Mouse (Mus musculus): ENCODE results near the gene Mettl3. TPM values are rescaled to one million over a fixed set of nuclear protein-coding genes. Genes with fewer than 3 reads are reported as not detected.
"Not testable (repeated sequence)": the region's sequence is repeated elsewhere in the genome, so short reads cannot be mapped to it uniquely, and the experiment has no call there.

The Mettl3 gene
- polyA plus RNA-seq, 1 experiment from 2014 or later, result 16.8 TPM

DNA sequence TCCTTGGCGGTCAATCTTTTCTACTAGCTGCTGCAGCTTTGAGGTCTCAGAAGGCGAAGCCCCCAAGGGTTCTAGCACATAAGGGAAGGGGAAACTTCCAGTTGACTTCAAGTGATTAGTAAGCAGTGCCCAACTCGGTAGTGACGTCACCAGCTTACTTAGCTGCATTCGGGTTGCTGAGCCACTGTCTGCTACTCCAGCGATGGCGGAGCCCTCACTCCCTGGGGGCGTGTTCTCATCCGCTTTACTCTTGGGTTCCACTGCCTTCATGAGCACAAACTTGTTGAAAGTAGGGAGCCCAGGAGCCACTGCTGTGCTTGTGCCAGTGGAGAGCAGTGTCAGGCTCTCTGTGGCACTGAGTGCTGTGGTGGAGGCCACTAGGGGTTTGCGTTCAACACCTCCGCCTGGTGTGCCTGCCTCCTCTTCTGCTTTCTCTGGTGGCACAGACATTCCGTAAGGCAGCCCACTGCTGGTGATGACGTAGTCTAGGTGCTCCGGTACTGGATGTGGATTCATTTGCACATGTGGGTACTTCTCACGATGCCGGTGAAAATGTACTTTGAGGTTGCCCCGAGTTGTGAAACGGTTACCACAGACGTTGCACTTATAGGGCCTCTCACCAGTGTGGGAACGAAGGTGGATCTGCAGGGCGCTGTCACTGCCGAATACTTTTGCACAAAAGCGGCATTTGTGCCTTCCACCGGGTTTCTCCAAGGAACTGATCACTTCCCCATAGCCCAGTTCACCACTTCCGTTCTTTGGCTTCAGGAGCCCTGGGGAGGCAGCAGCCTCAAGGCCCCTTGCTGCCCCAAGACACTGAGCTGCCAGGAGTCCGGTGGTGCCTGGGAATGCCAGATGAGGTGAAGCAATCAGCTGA lies 9.2 kb upstream of the Mettl3 start:
- no peaks in the 10 kb centered on the region for H3K36me3 ChIP-seq (ENCODE audit: inconsistent target)
- H3K4me3 ChIP-seq (ENCODE audit: inconsistent target), result no peak overlapping the region
- WGBS (ENCODE audit: missing documents), result 48% methylated on average over 26 of the region's 26 CpGs
- no peaks in the 10 kb centered on the region for H3K79me2 ChIP-seq (ENCODE audit: inconsistent target)
- no peak overlapping the region for H3K27ac ChIP-seq

DNA sequence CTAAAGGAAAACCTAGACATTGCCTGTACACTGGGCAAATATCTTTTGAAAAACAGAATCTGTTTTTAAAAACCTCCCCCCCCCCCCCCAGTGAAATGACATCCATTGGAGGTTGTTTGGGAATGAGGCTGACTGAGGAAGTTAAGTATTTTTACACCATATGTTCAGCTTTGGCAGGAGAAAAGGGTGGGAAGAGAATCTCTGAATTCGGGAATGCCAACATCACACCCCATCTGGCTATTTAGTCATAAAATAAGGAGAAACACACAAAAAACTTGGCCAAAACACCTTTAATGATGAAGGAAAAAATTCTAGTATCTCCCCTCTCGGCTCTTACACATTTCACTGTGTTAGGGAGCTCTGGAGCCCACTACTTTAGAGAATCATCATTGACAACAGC lies 6.0 kb upstream of the Mettl3 start:
- no peak overlapping the region for H3K27ac ChIP-seq
- WGBS (ENCODE audit: missing documents), result 100% methylated on average over 2 of the region's 2 CpGs
- H3K79me2 ChIP-seq (ENCODE audit: inconsistent target), result no peaks in the 10 kb centered on the region
- no peak overlapping the region for H3K4me3 ChIP-seq (ENCODE audit: inconsistent target)
- no peaks in the 10 kb centered on the region for H3K36me3 ChIP-seq (ENCODE audit: inconsistent target)

GRCm38 (mm10) chr14:52310343-52310742 lies 5.4 kb upstream of the Mettl3 start:
- not testable (repeated sequence) for H3K4me3 ChIP-seq (ENCODE audit: inconsistent target); H3K79me2 ChIP-seq (ENCODE audit: inconsistent target); H3K27ac ChIP-seq; H3K36me3 ChIP-seq (ENCODE audit: inconsistent target)
- 100% methylated on average over 6 of the region's 6 CpGs for WGBS (ENCODE audit: missing documents)

GRCm38 (mm10) chr14:52306100-52306499 lies 1.2 kb upstream of the Mettl3 start:
- Histone ChIP-seq H3K79me2 (ENCODE audit: inconsistent target) (peaks cover 34% of the 10 kb centered on the region), H3K27ac (no peak overlapping the region), H3K4me3 (ENCODE audit: inconsistent target) (no peak overlapping the region), H3K36me3 (ENCODE audit: inconsistent target) (no peaks in the 10 kb centered on the region)
- 88% methylated on average over 2 of the region's 2 CpGs for WGBS (ENCODE audit: missing documents)

DNA sequence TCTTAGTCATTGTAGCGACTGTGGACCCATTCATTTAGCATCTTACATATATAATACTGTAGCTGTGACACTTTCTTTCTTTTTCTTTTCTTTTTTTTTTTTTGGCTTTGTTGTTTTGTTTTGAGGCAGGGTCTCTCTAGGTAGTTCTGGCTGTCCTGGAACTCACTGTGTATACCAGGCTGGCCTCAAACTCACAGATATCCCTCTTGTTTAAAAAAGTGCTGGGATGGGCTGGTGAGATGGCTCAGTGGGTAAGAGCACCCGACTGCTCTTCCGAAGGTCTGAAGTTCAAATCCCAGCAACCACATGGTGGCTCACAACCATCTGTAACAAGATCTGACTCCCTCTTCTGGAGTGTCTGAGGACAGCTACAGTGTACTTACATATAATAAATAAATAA lies 1.4 kb downstream of the Mettl3 start:
- Histone ChIP-seq H3K79me2 (ENCODE audit: inconsistent target) (peaks cover 37% of the 10 kb centered on the region), H3K36me3 (ENCODE audit: inconsistent target) (peaks cover 18% of the 10 kb centered on the region; the same call in 1 of the 2 replicates)
- H3K27ac ChIP-seq; H3K4me3 ChIP-seq (ENCODE audit: inconsistent target): not testable (repeated sequence)
- no CpG with 5 or more reads among the region's 3 CpGs for WGBS (ENCODE audit: missing documents)

GRCm38 (mm10) chr14:52295558-52296264 lies 9.2 kb downstream of the Mettl3 start:
- H3K27ac ChIP-seq, result no peak overlapping the region
- H3K79me2 ChIP-seq (ENCODE audit: inconsistent target), result no peaks in the 10 kb centered on the region; the same call in 1 of the 2 replicates
- WGBS (ENCODE audit: missing documents), result 88% methylated on average over 5 of the region's 6 CpGs
- no peak overlapping the region for H3K4me3 ChIP-seq (ENCODE audit: inconsistent target)
- H3K36me3 ChIP-seq (ENCODE audit: inconsistent target), result peaks cover 77% of the 10 kb centered on the region

- Histone ChIP-seq H3K36me3 (ENCODE audit: inconsistent target) (peaks cover 48% of the 10 kb centered on the region), H3K79me2 (ENCODE audit: inconsistent target) (peaks cover 64% of the 10 kb centered on the region)
- 93% methylated on average over 3 of the region's 3 CpGs for WGBS (ENCODE audit: missing documents)
These were observed 20.7 kb downstream of the Mettl3 start for GRCm38 (mm10) chr14:52284191-52284590.

DNA sequence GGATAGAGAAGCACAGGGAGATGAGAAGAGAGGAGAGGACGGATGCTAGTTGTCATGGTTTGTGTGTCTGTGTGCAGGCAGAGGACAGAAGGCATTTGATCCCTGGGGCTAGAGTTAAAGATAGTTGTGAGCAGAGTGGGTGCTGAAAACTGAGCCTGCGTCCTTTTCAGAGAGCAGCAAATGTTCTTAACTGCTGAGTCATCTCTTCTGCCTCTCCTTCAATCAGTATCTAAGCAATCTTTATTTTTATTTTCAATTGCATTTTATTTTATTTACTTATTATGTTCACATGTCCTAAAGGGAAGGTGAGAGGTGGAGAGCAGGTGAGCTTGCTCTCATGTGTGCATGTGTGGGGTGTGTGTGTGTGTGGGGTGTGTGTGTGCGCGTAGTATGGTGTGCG lies 21.3 kb downstream of the Mettl3 start:
- peaks cover 64% of the 10 kb centered on the region for H3K79me2 ChIP-seq (ENCODE audit: inconsistent target)
- no peak overlapping the region for H3K4me3 ChIP-seq (ENCODE audit: inconsistent target)
- no peak overlapping the region for H3K27ac ChIP-seq
- peaks cover 45% of the 10 kb centered on the region for H3K36me3 ChIP-seq (ENCODE audit: inconsistent target)
- WGBS (ENCODE audit: missing documents), result 100% methylated on average over 2 of the region's 5 CpGs

More at GRCm38 (mm10) chr14:52284191-52284590, 20.7 kb downstream of the Mettl3 start:
- Histone ChIP-seq H3K4me3 (ENCODE audit: inconsistent target) (no peak overlapping the region), H3K27ac (no peak overlapping the region)

DNA sequence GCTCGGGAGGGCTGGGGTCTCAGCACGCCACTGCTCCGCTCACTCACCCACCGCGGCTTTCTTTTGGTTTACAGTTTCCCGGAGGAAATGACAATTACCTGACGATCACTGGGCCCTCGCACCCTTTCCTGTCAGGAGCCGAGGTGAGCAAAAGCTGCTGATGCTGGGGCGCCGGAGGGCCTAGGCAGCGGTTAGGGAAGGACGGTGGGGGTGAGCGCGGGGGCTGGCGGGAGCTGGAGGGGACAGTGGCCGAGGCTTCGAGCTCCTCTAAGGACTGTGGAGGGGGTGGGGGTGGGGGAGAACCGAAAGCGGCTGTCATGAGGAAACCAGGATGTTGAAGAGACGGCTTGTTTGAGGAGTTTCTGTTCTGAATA lies 25.2 kb downstream of the Mettl3 start:
- peaks cover 10% of the 10 kb centered on the region; the same call in 1 of the 2 replicates for H3K36me3 ChIP-seq (ENCODE audit: inconsistent target)
- peak overlapping the region; percentile 64 for H3K27ac ChIP-seq
- H3K4me3 ChIP-seq (ENCODE audit: inconsistent target), result peak overlapping the region; percentile 71
- WGBS (ENCODE audit: missing documents), result under 1% methylated on average over 19 of the region's 21 CpGs
- peaks cover 57% of the 10 kb centered on the region for H3K79me2 ChIP-seq (ENCODE audit: inconsistent target)

DNA sequence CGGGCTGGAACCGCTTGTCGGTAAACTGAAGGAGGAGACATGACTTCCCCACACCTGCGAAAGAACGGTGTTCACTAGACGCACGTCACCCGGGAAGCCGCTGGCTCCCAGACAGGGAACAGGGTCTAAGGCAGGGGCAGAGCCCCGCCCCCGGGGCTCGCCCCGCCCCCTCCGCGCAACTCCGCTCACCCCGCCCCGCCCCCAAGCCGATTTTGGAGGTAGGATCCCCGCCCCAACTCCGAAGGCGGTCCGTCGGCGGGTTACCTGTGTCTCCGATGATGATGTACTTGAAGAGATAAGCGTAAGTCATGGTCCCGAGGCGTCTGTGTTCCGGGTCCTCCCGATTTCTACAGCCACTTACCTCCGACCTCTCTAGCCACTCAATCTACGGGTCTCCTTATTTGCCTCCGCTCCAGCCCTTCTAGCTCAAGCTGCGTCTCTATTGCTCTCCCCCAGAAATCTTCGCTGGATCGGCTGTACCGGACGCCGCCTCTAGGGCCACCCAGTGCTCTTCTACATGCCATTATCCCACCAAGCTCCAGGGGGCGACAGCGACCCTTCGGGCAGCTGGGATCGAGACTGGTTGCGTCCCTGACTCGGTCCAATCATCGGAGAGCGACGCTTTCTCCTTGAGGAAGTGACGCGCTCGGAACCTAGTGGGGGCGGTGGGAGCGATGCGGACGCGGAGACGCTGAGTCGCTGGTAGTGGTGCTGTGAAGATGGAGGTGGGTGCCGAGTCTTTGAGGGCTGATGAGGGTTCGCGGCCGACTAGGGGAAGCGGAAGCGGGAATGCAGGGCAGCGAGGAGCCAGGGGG lies 25.8 kb downstream of the Mettl3 start, which contains the start of the genes Tox4 and Rab2b:
Gene Tox4 (plus strand): TSS at position 215 of the 815 bp plus-strand sequence.
Gene Rab2b (minus strand): TSS at position 614 of the 815 bp plus-strand sequence.
- Histone ChIP-seq H3K4me3 (ENCODE audit: inconsistent target) (peak within 1 kb of the TSS; percentile 71), H3K79me2 (ENCODE audit: inconsistent target) (peaks cover 51% of the 10 kb centered on the region), H3K36me3 (ENCODE audit: inconsistent target) (peaks cover 6% of the 10 kb centered on the region; the same call in 1 of the 2 replicates), H3K27ac (peak within 1 kb of the TSS; percentile 64)
- under 1% methylated on average over 60 of the region's 66 CpGs for WGBS (ENCODE audit: missing documents)

DNA sequence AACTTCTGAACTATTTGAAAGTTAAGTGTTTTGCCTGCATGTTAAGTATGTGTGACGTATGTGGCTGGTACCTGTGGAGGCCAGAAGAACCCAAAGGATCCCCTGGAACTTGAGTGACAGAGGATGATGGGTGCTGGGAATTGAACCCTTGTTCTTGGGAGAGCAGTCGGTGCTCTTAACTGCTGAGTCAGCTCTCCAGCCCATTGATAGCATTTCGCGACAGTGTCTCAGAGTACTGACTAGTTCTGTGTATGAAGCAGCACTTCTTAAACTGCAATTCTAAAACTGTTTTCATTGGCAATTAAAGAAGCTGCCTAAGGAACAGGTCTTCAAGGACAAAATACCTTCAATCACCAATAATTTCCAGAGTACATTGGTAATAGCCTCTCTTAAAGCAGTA lies 27.7 kb downstream of the Mettl3 start:
- 98% methylated on average over 4 of the region's 4 CpGs for WGBS (ENCODE audit: missing documents)
- Histone ChIP-seq H3K4me3 (ENCODE audit: inconsistent target) (no peak overlapping the region), H3K36me3 (ENCODE audit: inconsistent target) (no peaks in the 10 kb centered on the region), H3K79me2 (ENCODE audit: inconsistent target) (peaks cover 32% of the 10 kb centered on the region), H3K27ac (no peak overlapping the region)

GRCm38 (mm10) chr14:52272781-52273180 lies 32.1 kb downstream of the Mettl3 start:
- 80% methylated on average over 3 of the region's 3 CpGs for WGBS (ENCODE audit: missing documents)
- Histone ChIP-seq H3K36me3 (ENCODE audit: inconsistent target) (no peaks in the 10 kb centered on the region), H3K27ac (no peak overlapping the region), H3K4me3 (ENCODE audit: inconsistent target) (no peak overlapping the region), H3K79me2 (ENCODE audit: inconsistent target) (no peaks in the 10 kb centered on the region; the same call in 1 of the 2 replicates)

DNA sequence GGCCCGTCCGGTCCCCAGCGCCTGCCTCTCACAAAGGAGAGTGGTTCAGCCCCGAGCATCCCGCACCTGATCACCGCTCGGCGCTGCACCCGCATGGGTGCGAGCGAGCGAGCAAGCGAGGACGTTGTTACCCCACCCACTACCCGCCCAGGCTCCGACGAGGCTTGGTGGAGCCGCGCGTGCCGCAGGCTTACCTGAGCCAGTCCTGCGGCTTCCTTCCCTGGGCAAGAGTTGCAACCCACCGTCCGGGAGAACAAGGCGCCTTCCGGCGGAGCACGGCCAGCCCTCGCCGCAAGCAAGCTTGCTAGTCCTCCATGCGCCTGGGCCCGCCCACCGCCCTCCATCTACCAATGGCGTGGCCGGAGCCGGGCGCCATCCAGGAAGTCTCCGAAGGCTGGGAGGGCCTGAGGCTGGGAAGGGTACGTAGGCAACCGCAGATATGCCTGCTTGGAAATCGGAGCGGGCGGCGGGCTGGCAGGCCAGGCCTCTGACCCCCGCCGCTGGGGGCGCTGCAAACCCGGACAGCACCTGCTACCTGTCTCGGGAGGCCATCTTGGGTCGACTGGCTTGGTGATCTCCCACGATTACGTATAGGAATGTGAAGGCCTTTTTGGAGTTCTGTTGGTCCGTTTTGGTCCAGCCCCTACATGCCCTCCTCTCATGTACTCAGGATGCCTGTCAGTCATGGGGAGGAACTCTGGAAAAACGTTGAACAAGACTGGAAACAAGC lies 47.3 kb downstream of the Mettl3 start, which contains the start of gene Chd8:
Gene Chd8 (minus strand): TSS at position 297 of the 730 bp plus-strand sequence.
- under 1% methylated on average over 49 of the region's 54 CpGs for WGBS (ENCODE audit: missing documents)

More for the DNA sequence above, 47.3 kb downstream of the Mettl3 start, which contains the start of gene Chd8:
- peaks cover 46% of the 10 kb centered on the region for H3K79me2 ChIP-seq (ENCODE audit: inconsistent target)
- no peaks in the 10 kb centered on the region for H3K36me3 ChIP-seq (ENCODE audit: inconsistent target)
- peak within 1 kb of the TSS; percentile 40 for H3K27ac ChIP-seq
- H3K4me3 ChIP-seq (ENCODE audit: inconsistent target), result peak within 1 kb of the TSS; percentile 83
